Mouse (Mus musculus) brain, embryonic 14.5 days (tissue): ENCODE results near the gene Ifih1.

Source experiments
- CTCF ChIP-seq: fragments of 200-500 bp; IDR thresholded peaks from 2 replicates; pipeline ENCODE4 v1.5.1; 2012; ENCODE audit warnings: inconsistent platforms, mild to moderate bottlenecking, moderate library complexity, borderline replicate concordance; ENCODE audit not compliant: insufficient read depth, insufficient read length; ENCODE audit errors: extremely low read depth
- POLR2A ChIP-seq: fragments of 200-500 bp; IDR thresholded peaks from 2 replicates; pipeline ENCODE4 v1.6.1; 2012; ENCODE audit warnings: mild to moderate bottlenecking, inconsistent platforms, borderline replicate concordance; ENCODE audit not compliant: poor library complexity, insufficient read depth, insufficient read length, severe bottlenecking; ENCODE audit errors: extremely low read depth

- TF ChIP-seq CTCF = no peak
- TF ChIP-seq POLR2A = no peak
These were observed 580 bp downstream of the Ifih1 start for GRCm38 (mm10) chr2:62645475-62645874.
